ENCODE assay signal across 28 mouse cellular contexts in the genomic region with DNA sequence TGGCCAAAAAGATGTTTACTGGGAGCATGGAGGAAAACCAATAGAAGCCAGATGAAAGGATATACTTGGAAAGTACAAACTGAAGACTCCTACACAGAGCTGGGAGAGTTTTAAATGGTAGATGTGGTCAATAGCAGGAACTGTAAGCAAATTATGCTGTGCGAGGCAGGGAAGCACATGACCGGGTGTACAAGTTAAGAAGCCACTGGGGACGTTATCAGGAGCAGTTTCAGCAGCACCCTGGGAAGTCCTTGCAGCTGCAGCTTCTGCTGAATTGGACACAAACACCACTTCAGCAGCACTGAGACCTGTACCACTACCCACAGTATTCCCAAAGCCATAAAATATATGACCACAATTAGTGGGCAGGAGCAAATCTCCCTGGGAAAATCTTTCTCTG. TPM values are rescaled to one million over a fixed set of nuclear protein-coding genes. Genes with fewer than 3 reads are reported as not detected.
DNase-seq lines count a peak whose midpoint lies in the region; ATAC-seq and TF ChIP-seq lines count a peak whose summit lies in the region.
"Had no signal": no experiment of that assay in that cellular context is flagged by ENCODE, and none has a peak within 500 bp of the region (broad histone marks: within the 10 kb centered on the region; RNA-seq: fewer than 3 reads in every experiment).

No protein-coding gene starts in this region.

- H3K9me3 ChIP-seq in limb, embryonic 11.5 days (ENCODE audit: control insufficient read depth, low read length) = no peaks in the 10 kb centered on the region
- no peaks in the 10 kb centered on the region for H3K9me3 ChIP-seq in limb, embryonic 10.5 days (replicated peaks)
- no peaks in the 10 kb centered on the region for H3K9me3 ChIP-seq in neural tube, embryonic 14.5 days (ENCODE audit: control insufficient read depth, low read length)
- H3K9me3 ChIP-seq in neural tube, embryonic 15.5 days (replicated peaks) = no peaks in the 10 kb centered on the region
- no peaks in the 10 kb centered on the region for H3K9me3 ChIP-seq in limb, embryonic 14.5 days (ENCODE audit: control insufficient read depth, low read length)
- no peaks in the 10 kb centered on the region for H3K9me3 ChIP-seq in forebrain, embryonic 11.5 days (ENCODE audit: control insufficient read depth, low read length)
- H3K9me3 ChIP-seq: embryonic facial prominence, embryonic 13.5 days; forebrain, embryonic 10.5 days; G1E; heart, embryonic 12.5 days; heart, embryonic 15.5 days; hindbrain, embryonic 10.5 days; hindbrain, embryonic 13.5 days had no signal

- H3K4me1 ChIP-seq in limb, embryonic 11.5 days (ENCODE audit: control insufficient read depth, insufficient read depth, low read length) = no peaks in the 10 kb centered on the region
- no peaks in the 10 kb centered on the region for H3K4me1 ChIP-seq in limb, embryonic 10.5 days
- H3K4me1 ChIP-seq in neural tube, embryonic 14.5 days (ENCODE audit: control insufficient read depth, insufficient read depth, low read length) = no peaks in the 10 kb centered on the region
- H3K4me1 ChIP-seq in neural tube, embryonic 15.5 days = no peaks in the 10 kb centered on the region
- no peaks in the 10 kb centered on the region for H3K4me1 ChIP-seq in limb, embryonic 14.5 days (ENCODE audit: control insufficient read depth, insufficient read depth, low read length)
- H3K4me1 ChIP-seq in forebrain, embryonic 11.5 days (replicated peaks; ENCODE audit: control insufficient read depth, insufficient read depth, low read length) = no peaks in the 10 kb centered on the region
- H3K4me1 ChIP-seq: embryonic facial prominence, embryonic 13.5 days; forebrain, embryonic 10.5 days; heart, embryonic 12.5 days; heart, embryonic 15.5 days; hindbrain, embryonic 10.5 days; hindbrain, embryonic 13.5 days had no signal

- no peaks in the 10 kb centered on the region for H3K36me3 ChIP-seq in limb, embryonic 11.5 days (ENCODE audit: control insufficient read depth, insufficient read depth, low read length)
- no peaks in the 10 kb centered on the region for H3K36me3 ChIP-seq in limb, embryonic 10.5 days
- H3K36me3 ChIP-seq in neural tube, embryonic 14.5 days (ENCODE audit: control insufficient read depth, insufficient read depth, low read length) = no peaks in the 10 kb centered on the region
- no peaks in the 10 kb centered on the region for H3K36me3 ChIP-seq in neural tube, embryonic 15.5 days
- no peaks in the 10 kb centered on the region for H3K36me3 ChIP-seq in limb, embryonic 14.5 days (ENCODE audit: control insufficient read depth, insufficient read depth, low read length)
- no peaks in the 10 kb centered on the region for H3K36me3 ChIP-seq in forebrain, embryonic 11.5 days (ENCODE audit: control insufficient read depth, insufficient read depth, low read length)
- H3K36me3 ChIP-seq: embryonic facial prominence, embryonic 13.5 days; forebrain, embryonic 10.5 days; G1E; heart, embryonic 12.5 days; heart, embryonic 15.5 days; hindbrain, embryonic 10.5 days; hindbrain, embryonic 13.5 days had no signal

- DNase-seq in limb, embryonic 11.5 days (ENCODE audit: low spot score) = peak; percentile 22
- DNase-seq in limb, embryonic 10.5 days (ENCODE audit: low spot score) = no peak
- peak; percentile 2 for DNase-seq in forelimb bud, embryonic 11.5 days (ENCODE audit: low read depth, low spot score)
- no peak for DNase-seq in limb, embryonic 14.5 days (ENCODE audit: low spot score)
- DNase-seq in cerebellum, adult 8-10 months = no peak
- no peak for DNase-seq in forebrain, embryonic 11.5 days (ENCODE audit: low spot score)
- DNase-seq: adrenal gland, postnatal 10 days; adrenal gland, postnatal 36 days; cerebellum, adult 18-20 months; cerebellum, adult 9-11 months; cerebellum, postnatal 25 days; forebrain, postnatal 0 days; gastrocnemius, postnatal 25 days; heart, adult 18-20 months; heart, postnatal 10 days; heart, postnatal 36 days had no signal

- no peak overlapping the region for H3K9ac ChIP-seq in limb, embryonic 11.5 days (ENCODE audit: low read length)
- H3K9ac ChIP-seq in neural tube, embryonic 14.5 days (replicated peaks; ENCODE audit: low read depth, low read length) = no peak overlapping the region
- H3K9ac ChIP-seq in neural tube, embryonic 15.5 days (replicated peaks) = no peak overlapping the region
- H3K9ac ChIP-seq in limb, embryonic 14.5 days (ENCODE audit: low read depth, low read length, severe bottlenecking) = no peak overlapping the region
- H3K9ac ChIP-seq in forebrain, embryonic 11.5 days (ENCODE audit: low read length) = no peak overlapping the region
- H3K9ac ChIP-seq: embryonic facial prominence, embryonic 13.5 days; forebrain, postnatal 0 days; heart, embryonic 12.5 days; heart, embryonic 15.5 days; hindbrain, embryonic 13.5 days had no signal

- TF ChIP-seq POLR2A in limb, embryonic 14.5 days (IDR thresholded peaks at IDR 0.05; ENCODE audit: borderline replicate concordance, extremely low read depth, insufficient read depth, insufficient read length) = no peak

- H3K4me3 ChIP-seq in limb, embryonic 11.5 days (ENCODE audit: low read depth, low read length) = no peak overlapping the region
- H3K4me3 ChIP-seq in limb, embryonic 10.5 days = no peak overlapping the region
- H3K4me3 ChIP-seq in neural tube, embryonic 14.5 days (ENCODE audit: low read depth, low read length) = no peak overlapping the region
- no peak overlapping the region for H3K4me3 ChIP-seq in neural tube, embryonic 15.5 days (replicated peaks)
- H3K4me3 ChIP-seq in limb, embryonic 14.5 days (replicated peaks; ENCODE audit: low read length) = no peak overlapping the region
- no peak overlapping the region for H3K4me3 ChIP-seq in forebrain, embryonic 11.5 days (ENCODE audit: low read depth, low read length)
- H3K4me3 ChIP-seq: embryonic facial prominence, embryonic 13.5 days; forebrain, embryonic 10.5 days; heart, embryonic 12.5 days; heart, embryonic 15.5 days; hindbrain, embryonic 10.5 days; hindbrain, embryonic 13.5 days had no signal

- H3K27ac ChIP-seq in limb, embryonic 11.5 days (replicated peaks; ENCODE audit: low read depth, low read length) = no peak overlapping the region
- no peak overlapping the region for H3K27ac ChIP-seq in limb, embryonic 10.5 days
- no peak overlapping the region for H3K27ac ChIP-seq in neural tube, embryonic 14.5 days (ENCODE audit: low read depth, low read length)
- no peak overlapping the region for H3K27ac ChIP-seq in neural tube, embryonic 15.5 days (replicated peaks)
- no peak overlapping the region for H3K27ac ChIP-seq in limb, embryonic 14.5 days (replicated peaks; ENCODE audit: low read depth, low read length)
- H3K27ac ChIP-seq in forebrain, embryonic 11.5 days (ENCODE audit: low read depth, low read length) = no peak overlapping the region
- H3K27ac ChIP-seq: embryonic facial prominence, embryonic 13.5 days; forebrain, embryonic 10.5 days; heart, embryonic 15.5 days; hindbrain, embryonic 10.5 days; hindbrain, embryonic 13.5 days; hindbrain, postnatal 0 days had no signal

- no peak overlapping the region for H3K4me2 ChIP-seq in limb, embryonic 11.5 days (ENCODE audit: low read depth, severe bottlenecking)
- H3K4me2 ChIP-seq in neural tube, embryonic 14.5 days (ENCODE audit: low read depth, low read length) = no peak overlapping the region
- H3K4me2 ChIP-seq in neural tube, embryonic 15.5 days = no peak overlapping the region
- H3K4me2 ChIP-seq in limb, embryonic 14.5 days (replicated peaks; ENCODE audit: low read depth, low read length, severe bottlenecking) = no peak overlapping the region
- H3K4me2 ChIP-seq in forebrain, embryonic 11.5 days (ENCODE audit: low read depth, low read length, severe bottlenecking) = no peak overlapping the region
- H3K4me2 ChIP-seq: embryonic facial prominence, embryonic 13.5 days; heart, embryonic 12.5 days; heart, embryonic 15.5 days; hindbrain, embryonic 13.5 days had no signal

- 40% methylated on average over 3 of the region's 3 CpGs for WGBS in limb, embryonic 11.5 days
- WGBS in limb, embryonic 10.5 days = 57% methylated on average over 3 of the region's 3 CpGs
- WGBS in neural tube, embryonic 14.5 days = 33% methylated on average over 3 of the region's 3 CpGs
- 25% methylated on average over 3 of the region's 3 CpGs for WGBS in neural tube, embryonic 15.5 days
- 28% methylated on average over 3 of the region's 3 CpGs for WGBS in limb, embryonic 14.5 days
- 71% methylated on average over 3 of the region's 3 CpGs for WGBS in forebrain, embryonic 11.5 days

- ATAC-seq in limb, embryonic 11.5 days (ENCODE audit: insufficient number of reproducible peaks, low FRiP score, low TSS enrichment, low read depth) = no peak
- ATAC-seq in neural tube, embryonic 14.5 days (ENCODE audit: low read depth) = peak; percentile 58; the same call in 1 of the 2 replicates
- ATAC-seq in neural tube, embryonic 15.5 days (ENCODE audit: low FRiP score) = no peak
- ATAC-seq in limb, embryonic 14.5 days (ENCODE audit: low FRiP score, low read depth) = peak; percentile 30; the same call in 1 of the 2 replicates
- no peak for ATAC-seq in forebrain, embryonic 11.5 days (replicated peaks; ENCODE audit: low FRiP score)
- ATAC-seq: forebrain, embryonic 14.5 days; forebrain, postnatal 0 days; hindbrain, postnatal 0 days; Patski had no signal

- no peaks in the 10 kb centered on the region for H3K27me3 ChIP-seq in limb, embryonic 11.5 days (ENCODE audit: control insufficient read depth, insufficient read depth, low read length)
- H3K27me3 ChIP-seq in limb, embryonic 10.5 days (ENCODE audit: low read depth, poor library complexity, severe bottlenecking) = peaks cover 12% of the 10 kb centered on the region; the same call in 1 of the 2 replicates
- H3K27me3 ChIP-seq in neural tube, embryonic 14.5 days (ENCODE audit: control insufficient read depth, insufficient read depth, low read length) = no peaks in the 10 kb centered on the region
- H3K27me3 ChIP-seq in neural tube, embryonic 15.5 days (replicated peaks) = no peaks in the 10 kb centered on the region
- no peaks in the 10 kb centered on the region for H3K27me3 ChIP-seq in limb, embryonic 14.5 days (ENCODE audit: control insufficient read depth, insufficient read depth, low read length)
- H3K27me3 ChIP-seq in forebrain, embryonic 11.5 days (ENCODE audit: control insufficient read depth, insufficient read depth, low read length) = no peaks in the 10 kb centered on the region
- H3K27me3 ChIP-seq: embryonic facial prominence, embryonic 13.5 days; heart, embryonic 12.5 days; heart, embryonic 15.5 days; hindbrain, embryonic 13.5 days had no signal

RNA-seq across cellular contexts. Expression of gene Hs3st5, which starts 31.8 kb away (rescaled TPM):
- polyA plus RNA-seq in limb, embryonic 11.5 days (2014; fragmentation: Nextera tagmentation; extraction: Ambion mirVana) = 0.65 and 0.85 TPM in 2 replicates
- 0.11 and 0.20 TPM in 2 replicates for polyA plus RNA-seq in limb, embryonic 10.5 days (2016; fragmentation: Nextera tagmentation; extraction: Ambion mirVana)
- polyA plus RNA-seq in neural tube, embryonic 14.5 days (2014; fragmentation: Nextera tagmentation; extraction: Ambion mirVana) = 54.8 and 61.2 TPM in 2 replicates
- 35.9 and 43.7 TPM in 2 replicates for polyA plus RNA-seq in neural tube, embryonic 15.5 days (2015; fragmentation: Nextera tagmentation; extraction: Ambion mirVana)
- polyA plus RNA-seq in limb, embryonic 14.5 days (2012; rRNA removed) = 0.96 and 1.3 TPM in 2 replicates
- polyA plus RNA-seq in limb, embryonic 14.5 days (2014; fragmentation: Nextera tagmentation; extraction: Ambion mirVana) = 1.7 and 1.8 TPM in 2 replicates
- 0.93 and 1.4 TPM in 2 replicates for polyA plus RNA-seq in forebrain, embryonic 11.5 days (2014; fragmentation: Nextera tagmentation; extraction: Ambion mirVana)
- polyA plus RNA-seq: G1E had no signal

Comparison
In these comparisons a context has a peak if more than half of its experiments do, and no peak if none do; other contexts are left out.
1. ATAC-seq: peak in neural tube, embryonic 14.5 days (single experiment) and limb, embryonic 14.5 days (single experiment); none in limb, embryonic 11.5 days (single experiment), neural tube, embryonic 15.5 days (single experiment) and forebrain, embryonic 11.5 days (single experiment).
2. DNase-seq: peak in limb, embryonic 11.5 days (single experiment) and forelimb bud, embryonic 11.5 days (single experiment); none in limb, embryonic 10.5 days (single experiment), limb, embryonic 14.5 days (single experiment), cerebellum, adult 8-10 months (single experiment) and forebrain, embryonic 11.5 days (single experiment).
3. RNA of gene Hs3st5, which starts 31.8 kb away (polyA plus RNA-seq): 54.8 to 61.2 TPM in neural tube, embryonic 14.5 days and 35.9 to 43.7 TPM in neural tube, embryonic 15.5 days; 0.96 to 1.8 TPM in limb, embryonic 14.5 days, 0.93 to 1.4 TPM in forebrain, embryonic 11.5 days, 0.65 to 0.85 TPM in limb, embryonic 11.5 days and 0.11 to 0.20 TPM in limb, embryonic 10.5 days; every median in the first group is over 10 times any median in the second.